In the genomic region with DNA sequence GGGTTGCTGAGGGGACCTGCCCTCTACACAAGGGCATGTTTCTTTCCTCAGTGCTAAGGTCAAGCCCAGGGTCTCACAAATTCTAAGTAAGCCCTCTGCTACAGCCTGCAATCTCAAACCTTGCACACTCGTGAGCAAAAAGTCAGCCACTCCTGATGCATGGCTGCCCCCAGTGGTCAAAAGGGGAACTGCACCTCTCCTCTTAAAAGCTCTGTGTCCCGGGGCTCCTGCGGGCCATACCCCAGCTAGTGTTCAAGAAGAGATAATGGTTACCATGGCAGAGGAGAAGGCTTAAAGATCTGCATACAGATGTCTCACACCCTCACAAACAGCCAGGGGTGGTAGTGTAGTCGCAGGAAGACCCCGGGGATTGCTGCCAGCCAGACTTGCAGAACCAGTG, we compare ENCODE assay signal across 10 mouse cellular contexts. TPM values are rescaled to one million over a fixed set of nuclear protein-coding genes. Genes with fewer than 3 reads are reported as not detected.
A peak's percentile ranks its signal among the peaks of the same experiment; 100 is the strongest.
DNase-seq lines count a peak whose midpoint lies in the region; ATAC-seq and TF ChIP-seq lines count a peak whose summit lies in the region.
"Had no signal": no experiment of that assay in that cellular context is flagged by ENCODE, and none has a peak within 500 bp of the region (broad histone marks: within the 10 kb centered on the region; RNA-seq: fewer than 3 reads in every experiment).

No protein-coding gene starts in this region.

- ATAC-seq in lung, postnatal 0 days = peak; percentile 18

- TF ChIP-seq EP300 in lung, postnatal 0 days (IDR thresholded peaks at IDR 0.05) = no peak

- WGBS in heart, embryonic 10.5 days = 4% methylated on average over 5 of the region's 5 CpGs
- 5% methylated on average over 5 of the region's 5 CpGs for WGBS in lung, postnatal 0 days

- H3K4me2 ChIP-seq in lung, postnatal 0 days (replicated peaks; ENCODE audit: low read depth, low read length) = no peak overlapping the region
- H3K4me2 ChIP-seq: stomach, embryonic 15.5 days had no signal

- no peaks in the 10 kb centered on the region for H3K9me3 ChIP-seq in heart, embryonic 10.5 days
- no peaks in the 10 kb centered on the region for H3K9me3 ChIP-seq in lung, postnatal 0 days (ENCODE audit: low read length)
- H3K9me3 ChIP-seq: stomach, embryonic 15.5 days had no signal

- no peak overlapping the region for H3K4me3 ChIP-seq in heart, embryonic 10.5 days
- H3K4me3 ChIP-seq in lung, postnatal 0 days (ENCODE audit: low read depth, low read length) = no peak overlapping the region
- H3K4me3 ChIP-seq: erythroblast, embryonic 14.5 days; stomach, embryonic 15.5 days had no signal

- no peaks in the 10 kb centered on the region for H3K27me3 ChIP-seq in heart, embryonic 10.5 days (ENCODE audit: insufficient read depth, poor library complexity, severe bottlenecking)
- no peaks in the 10 kb centered on the region for H3K27me3 ChIP-seq in lung, postnatal 0 days (replicated peaks; ENCODE audit: insufficient read depth, low read length)
- H3K27me3 ChIP-seq: stomach, embryonic 15.5 days had no signal

- no peak overlapping the region for H3K27ac ChIP-seq in heart, embryonic 10.5 days
- no peak overlapping the region for H3K27ac ChIP-seq in lung, postnatal 0 days (ENCODE audit: low read length)
- H3K27ac ChIP-seq: stomach, embryonic 15.5 days had no signal

- no peaks in the 10 kb centered on the region for H3K36me3 ChIP-seq in heart, embryonic 10.5 days
- H3K36me3 ChIP-seq in lung, postnatal 0 days (ENCODE audit: insufficient read depth, low read length) = no peaks in the 10 kb centered on the region
- H3K36me3 ChIP-seq: stomach, embryonic 15.5 days had no signal

- H3K4me1 ChIP-seq in heart, embryonic 10.5 days = peaks cover 34% of the 10 kb centered on the region
- no peaks in the 10 kb centered on the region for H3K4me1 ChIP-seq in lung, postnatal 0 days (ENCODE audit: insufficient read depth, low read depth, low read length)

- H3K9ac ChIP-seq in lung, postnatal 0 days (replicated peaks; ENCODE audit: low read depth) = no peak overlapping the region
- H3K9ac ChIP-seq: stomach, embryonic 15.5 days had no signal

- TF ChIP-seq CTCF in lung, postnatal 0 days (IDR thresholded peaks at IDR 0.05) = peak; percentile 99

- peak; percentile 13 to 23 for DNase-seq in CD8-positive naive resting alpha-beta T cell, adult 2 months (ENCODE audit: low read depth in 2 of 2, low spot score in 2 of 2)
- peak; percentile 92 for DNase-seq in adrenal gland, postnatal 10 days
- peak; percentile 87 for DNase-seq in embryo, embryonic 11 days
- DNase-seq in heart, embryonic 10.5 days (ENCODE audit: low spot score) = peak; percentile 91
- DNase-seq in kidney, postnatal 4 days = peak; percentile 94 to 95
- peak; percentile 79 for DNase-seq in lung, postnatal 0 days (ENCODE audit: low spot score)
- peak; percentile 87 for DNase-seq in retina, postnatal 1 day
- DNase-seq in urinary bladder, adult 18-20 months (ENCODE audit: low spot score in 2 of 2) = peak; percentile 58 to 82

RNA-seq across cellular contexts. Expression of a gene that starts 9.2 kb away (rescaled TPM):
- total RNA-seq in adrenal gland, postnatal 10 days (2021) = 10 to 100 TPM; 17.0 to 23.0 TPM
- polyA plus RNA-seq in heart, embryonic 10.5 days (2016; fragmentation: Nextera tagmentation; extraction: Ambion mirVana) = 11.2 and 12.2 TPM in 2 replicates
- polyA plus RNA-seq in lung, postnatal 0 days (2015; fragmentation: Nextera tagmentation; extraction: Ambion mirVana) = 6.0 and 8.6 TPM in 2 replicates

Comparison
In these comparisons a context has a peak if more than half of its experiments do, and no peak if none do; other contexts are left out.
1. DNase-seq: peak in every context shown above with its lines; median percentile 94 in kidney, postnatal 4 days; 92 in adrenal gland, postnatal 10 days; 91 in heart, embryonic 10.5 days; 87 in embryo, embryonic 11 days; 87 in retina, postnatal 1 day; 79 in lung, postnatal 0 days; 70 in urinary bladder, adult 18-20 months; 18 in CD8-positive naive resting alpha-beta T cell, adult 2 months.